Mouse (Mus musculus) mammary gland, adult 2 months (tissue): ENCODE results near the gene Lrrc10. TPM values are rescaled to one million over a fixed set of nuclear protein-coding genes. Genes with fewer than 3 reads are reported as not detected.

Experiments used
- polyA plus RNA-seq: library from polyadenylated mRNA; depleted of rRNA; stranded (reverse); fragments of >200 nt; gene quantifications from 2 replicates; pipeline ENCODE4 v1.2.3, GENCODE M21; 2012; ENCODE audit warnings: low replicate concordance; rRNA removed

The Lrrc10 gene
- not detected in 2 replicates for polyA plus RNA-seq

GRCm38 (mm10) chr10:117045175-117046056 lies at the start of gene Lrrc10:
Gene Lrrc10 (plus strand): TSS chr10:117045341.

GRCm38 (mm10) chr10:117063254-117064021 lies 18.3 kb downstream of the Lrrc10 start, which contains the start of gene Cct2:
Gene Cct2 (minus strand): TSS chr10:117063814.

Other genes starting within 250 kb of the Lrrc10 start
- gene Myrfl, start 148.4 kb upstream of the Lrrc10 start, polyA plus RNA-seq, result 0.06 and 0.08 TPM in 2 replicates
- 136 and 147 TPM in 2 replicates for gene Rab3ip, start 94.6 kb upstream of the Lrrc10 start, polyA plus RNA-seq
- not detected in 2 replicates for gene Gm10271, start 72.7 kb upstream of the Lrrc10 start, polyA plus RNA-seq
- 0.17 and 1.3 TPM in 2 replicates for gene Best3, start 59.0 kb upstream of the Lrrc10 start, polyA plus RNA-seq
- 39.4 and 67.8 TPM in 2 replicates for gene Cct2, start 18.5 kb downstream of the Lrrc10 start, polyA plus RNA-seq
- 8.2 and 15.2 TPM in 2 replicates for gene Frs2, start 103.2 kb downstream of the Lrrc10 start, polyA plus RNA-seq
- 15.1 and 24.0 TPM in 2 replicates for gene Yeats4, start 179.2 kb downstream of the Lrrc10 start, polyA plus RNA-seq
- gene 9530003J23Rik, start 193.4 kb downstream of the Lrrc10 start, polyA plus RNA-seq, result not detected in 2 replicates
- gene Lyz2, start 237.0 kb downstream of the Lrrc10 start, polyA plus RNA-seq, result 517 and 963 TPM in 2 replicates
- 53.1 and 111 TPM in 2 replicates for gene Lyz1, start 247.5 kb downstream of the Lrrc10 start, polyA plus RNA-seq